Mouse (Mus musculus) hindbrain, embryonic 15.5 days (tissue): ENCODE measurements at regions not wholly inside any gene's neighbourhood (a gene's known extent, or its start where the extent isn't known, plus 50 kb on each side); places are given as distances from the start of the nearest gene placed in this dataset.

Experiments used
- ATAC-seq: fragments of 200-750 bp; cut with Nextera tagmentation; 2 replicates; pipeline ENCODE4 v1.8.0; 2017; ENCODE audit warnings: low read depth, moderate number of reproducible peaks, moderate TSS enrichment; ENCODE audit not compliant: low FRiP score
- H3K27ac ChIP-seq: fragments of 300-500 bp; sonication (generic); replicated peaks from 2 replicates; pipeline ENCODE4 v1.5.1; 2015; ENCODE audit warnings: mild to moderate bottlenecking, inconsistent platforms
- H3K27me3 ChIP-seq: fragments of 300-500 bp; sonication (generic); 2 replicates; pipeline ENCODE4 v1.6.1; 2015; ENCODE audit warnings: control low read depth, inconsistent platforms
- H3K36me3 ChIP-seq: fragments of 300-500 bp; sonication (generic); 2 replicates; pipeline ENCODE4 v1.6.1; 2015; ENCODE audit warnings: control low read depth, inconsistent platforms
- H3K4me1 ChIP-seq: fragments of 300-500 bp; sonication (generic); replicated peaks from 2 replicates; pipeline ENCODE4 v1.6.1; 2015; ENCODE audit warnings: control low read depth, inconsistent platforms
- H3K4me2 ChIP-seq: fragments of 300-500 bp; sonication (generic); 2 replicates; pipeline ENCODE4 v1.6.1; 2015; ENCODE audit warnings: moderate library complexity, mild to moderate bottlenecking, inconsistent platforms
- H3K4me3 ChIP-seq: fragments of 300-500 bp; sonication (generic); 2 replicates; pipeline ENCODE4 v1.5.1; 2015; ENCODE audit warnings: mild to moderate bottlenecking, inconsistent platforms
- H3K9ac ChIP-seq: fragments of 300-500 bp; sonication (generic); 2 replicates; pipeline ENCODE4 v1.6.1; 2015; ENCODE audit warnings: inconsistent platforms
- H3K9me3 ChIP-seq: fragments of 300-500 bp; sonication (generic); 2 replicates; pipeline ENCODE4 v1.6.1; 2016; ENCODE audit warnings: control low read depth, inconsistent platforms
- WGBS: fragments of 180-500 bp; shearing (Covaris S2); methylation state at CpG from one replicate; pipeline ENCODE4 v1.1.7; 2015; 5-methylcytosine and 5-hydroxymethylcytosine counted together

DNA sequence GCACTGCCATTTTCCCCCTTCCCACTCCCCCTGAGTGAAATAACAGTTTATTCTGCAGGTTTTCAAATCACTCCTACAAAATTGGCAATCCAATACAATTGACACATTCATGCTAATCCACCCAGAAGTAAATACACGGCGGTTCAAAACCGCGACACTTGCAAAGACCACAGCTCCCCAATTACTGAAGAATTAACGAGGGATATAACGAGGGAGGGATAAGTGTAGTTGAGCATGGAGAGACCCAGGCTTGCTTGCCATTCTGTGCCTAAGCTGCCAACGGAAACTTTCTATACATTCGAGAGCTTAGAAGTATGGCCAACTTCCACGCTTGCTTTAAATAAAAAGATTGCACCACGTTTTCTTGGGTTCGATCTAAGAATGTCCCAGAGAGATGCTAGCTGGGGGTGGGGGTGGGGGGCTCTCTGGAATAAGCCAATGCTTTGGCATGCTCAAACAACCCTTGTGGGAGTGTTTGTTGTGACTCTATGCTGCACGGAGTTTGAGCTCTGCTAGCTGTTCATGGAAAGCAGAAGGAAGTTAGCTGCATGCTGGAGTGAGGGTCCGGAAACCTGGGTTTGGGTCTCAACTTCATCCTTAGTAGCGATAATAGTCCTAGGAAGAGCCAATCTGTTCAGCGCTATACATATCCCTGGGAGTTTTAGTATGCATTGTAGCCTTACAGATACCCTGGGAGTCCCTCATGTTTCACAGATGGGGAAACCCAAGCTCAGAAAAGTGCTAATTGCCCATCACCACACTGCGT, 98.9 kb upstream of the Nrbf2 start:
- WGBS: 81% methylated on average over 16 of the region's 16 CpGs
- no peak for ATAC-seq
- no peaks in the 10 kb centered on the region for H3K4me1 ChIP-seq
- H3K27me3 ChIP-seq: no peaks in the 10 kb centered on the region
- no peak overlapping the region for H3K4me2 ChIP-seq
- H3K4me3 ChIP-seq: no peak overlapping the region
- no peaks in the 10 kb centered on the region for H3K36me3 ChIP-seq
- H3K9ac ChIP-seq: no peak overlapping the region
- no peaks in the 10 kb centered on the region for H3K9me3 ChIP-seq
- no peak overlapping the region for H3K27ac ChIP-seq

DNA sequence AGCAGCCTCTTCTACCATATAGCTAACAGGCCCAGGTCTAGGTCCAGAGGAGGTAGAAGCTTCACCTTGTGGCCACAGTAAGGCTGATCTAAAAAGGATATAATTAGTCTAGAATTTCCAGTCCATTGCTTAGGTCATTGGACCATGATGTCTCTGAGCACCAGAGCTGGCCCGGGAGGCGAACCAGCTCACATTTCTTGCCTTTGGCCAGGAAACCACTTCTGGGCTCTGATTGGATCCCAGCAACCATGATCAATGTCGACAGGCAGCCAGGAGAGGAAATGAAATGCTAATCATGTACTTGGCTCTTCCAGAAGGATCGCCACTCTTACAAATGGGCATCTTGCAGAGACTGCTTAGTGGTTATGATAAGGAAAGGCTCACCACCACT, 99.5 kb upstream of the Nrbf2 start:
- 58% methylated on average over 4 of the region's 4 CpGs for WGBS
- no peak for ATAC-seq
- Histone ChIP-seq H3K36me3 (no peaks in the 10 kb centered on the region), H3K4me2 (no peak overlapping the region), H3K27ac (no peak overlapping the region), H3K9me3 (no peaks in the 10 kb centered on the region), H3K27me3 (no peaks in the 10 kb centered on the region), H3K4me3 (no peak overlapping the region), H3K9ac (no peak overlapping the region), H3K4me1 (no peaks in the 10 kb centered on the region)

DNA sequence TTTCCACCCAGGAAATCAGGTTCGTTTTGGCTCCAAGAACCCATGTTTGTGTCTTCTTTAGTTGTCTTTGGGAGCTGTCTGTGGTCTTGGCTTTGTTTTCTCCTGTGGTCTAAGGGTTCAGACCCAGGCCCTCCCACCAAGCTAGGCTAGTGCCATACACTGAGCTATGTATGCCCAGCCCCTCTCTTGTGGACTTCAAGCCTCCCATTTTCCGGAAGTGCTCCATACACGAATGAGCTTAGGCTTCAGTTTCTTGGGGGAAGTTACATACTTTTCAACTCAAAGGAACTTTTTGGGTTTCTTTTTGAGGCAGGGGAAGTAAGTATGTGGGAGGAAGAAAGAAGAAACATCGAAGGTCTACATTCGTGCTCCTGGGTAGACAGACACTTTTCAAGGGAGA, 100.9 kb upstream of the Nrbf2 start:
- no peak overlapping the region for H3K27ac ChIP-seq
- no peaks in the 10 kb centered on the region for H3K36me3 ChIP-seq
- ATAC-seq: no peak
- H3K4me1 ChIP-seq: no peaks in the 10 kb centered on the region
- no peaks in the 10 kb centered on the region for H3K9me3 ChIP-seq
- no peak overlapping the region for H3K4me2 ChIP-seq
- 88% methylated on average over 5 of the region's 5 CpGs for WGBS
- no peak overlapping the region for H3K4me3 ChIP-seq
- no peak overlapping the region for H3K9ac ChIP-seq
- H3K27me3 ChIP-seq: no peaks in the 10 kb centered on the region

DNA sequence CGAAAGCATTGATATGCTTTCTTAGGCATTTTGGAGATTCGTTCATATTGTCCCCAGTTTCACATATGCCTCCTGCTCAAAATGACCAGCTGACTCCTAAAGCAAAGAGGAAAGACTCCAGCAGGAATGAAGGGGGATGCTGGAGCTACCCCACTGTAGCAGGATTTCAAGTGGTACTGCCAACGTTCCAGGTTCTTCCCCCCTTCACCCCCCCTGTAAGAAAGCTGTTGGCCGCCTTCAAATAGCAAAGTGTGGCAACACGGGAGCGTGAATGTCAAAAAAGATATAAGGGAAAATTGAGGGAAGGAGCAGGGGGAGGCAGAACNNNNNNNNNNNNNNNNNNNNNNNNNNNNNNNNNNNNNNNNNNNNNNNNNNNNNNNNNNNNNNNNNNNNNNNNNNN, 103.7 kb upstream of the Nrbf2 start:
- Histone ChIP-seq H3K4me1 (0 out of 2 replicates have a peak, but pooled peaks cover 6% of the 10 kb centered on the region), H3K36me3 (no peaks in the 10 kb centered on the region), H3K9me3 (no peaks in the 10 kb centered on the region), H3K4me2 (no peak overlapping the region), H3K9ac (no peak overlapping the region), H3K27ac (no peak overlapping the region), H3K4me3 (no peak overlapping the region), H3K27me3 (no peaks in the 10 kb centered on the region)
- no peak for ATAC-seq
- WGBS: 48% methylated on average over 6 of the region's 6 CpGs

DNA sequence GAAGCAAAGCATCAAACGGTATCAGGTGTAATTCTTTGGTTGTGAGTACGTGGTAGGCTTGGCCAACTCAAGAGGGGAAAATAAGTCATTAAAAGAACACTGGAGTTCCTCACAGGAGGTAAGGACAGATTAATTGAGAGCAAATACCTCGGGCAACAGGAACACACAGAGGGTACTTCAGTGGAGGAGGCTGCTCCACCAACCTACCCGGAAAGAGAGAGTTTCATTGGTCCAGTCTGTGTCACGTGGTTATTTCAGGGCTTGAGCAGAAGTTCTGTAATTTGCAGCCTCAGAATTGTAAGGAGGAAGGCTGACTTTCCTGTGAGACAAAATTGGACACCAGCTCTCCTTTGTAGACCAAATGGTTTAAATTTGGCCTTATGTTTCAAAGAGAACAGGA, 115.3 kb upstream of the Nrbf2 start:
- ATAC-seq: no peak
- 75% methylated on average over 5 of the region's 5 CpGs for WGBS

DNA sequence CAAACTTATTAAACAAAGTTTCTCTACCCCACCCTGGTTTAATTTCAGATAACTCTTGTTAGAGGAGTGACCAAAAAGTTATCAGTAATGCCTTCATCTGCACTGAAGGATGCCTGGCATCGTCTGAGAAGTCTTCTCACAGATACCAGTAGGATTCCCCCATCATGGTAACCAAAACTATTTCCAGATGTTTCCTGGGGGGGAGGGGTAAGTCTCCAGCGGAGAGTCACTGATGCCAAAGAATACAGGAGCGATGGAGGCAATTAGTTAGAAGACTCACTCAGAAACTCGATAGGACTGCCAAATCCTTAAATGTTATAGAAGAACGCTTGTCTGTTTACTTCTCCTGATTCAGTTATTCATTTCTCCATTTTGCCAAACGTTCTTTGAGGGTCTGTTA, 116.3 kb upstream of the Nrbf2 start:
- Histone ChIP-seq H3K9me3 (no peaks in the 10 kb centered on the region), H3K27me3 (no peaks in the 10 kb centered on the region), H3K4me3 (no peak overlapping the region), H3K9ac (no peak overlapping the region), H3K36me3 (no peaks in the 10 kb centered on the region), H3K4me2 (no peak overlapping the region), H3K4me1 (no peaks in the 10 kb centered on the region), H3K27ac (no peak overlapping the region)
- 79% methylated on average over 6 of the region's 6 CpGs for WGBS
- ATAC-seq: no peak

More for the DNA sequence above, 115.3 kb upstream of the Nrbf2 start:
- Histone ChIP-seq H3K27ac (no peak overlapping the region), H3K27me3 (no peaks in the 10 kb centered on the region), H3K4me1 (no peaks in the 10 kb centered on the region), H3K9ac (no peak overlapping the region), H3K9me3 (no peaks in the 10 kb centered on the region), H3K4me2 (no peak overlapping the region), H3K36me3 (no peaks in the 10 kb centered on the region), H3K4me3 (no peak overlapping the region)

DNA sequence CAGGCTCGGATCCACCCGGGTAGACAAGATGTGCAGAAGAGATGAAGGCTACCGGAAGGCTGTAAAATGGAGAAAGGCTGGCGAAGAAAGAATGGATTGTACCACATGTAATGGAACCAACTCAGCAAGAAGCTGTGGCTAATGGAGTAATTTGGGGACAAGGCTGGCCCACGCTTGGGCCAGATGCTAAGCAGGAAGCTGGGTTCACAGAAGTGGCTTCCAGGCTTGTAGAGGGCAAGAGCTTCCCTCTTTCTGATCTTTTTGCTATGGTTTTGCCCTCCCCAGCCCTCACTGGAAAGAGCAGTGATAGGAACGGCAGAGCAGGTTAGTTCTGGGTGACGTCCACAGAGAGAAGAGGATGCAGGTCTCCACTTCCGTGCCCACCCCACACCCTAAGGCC, 117.7 kb upstream of the Egr2 start:
- no peak overlapping the region for H3K4me2 ChIP-seq
- H3K4me1 ChIP-seq: no peaks in the 10 kb centered on the region
- WGBS: 92% methylated on average over 8 of the region's 8 CpGs
- no peak for ATAC-seq
- no peaks in the 10 kb centered on the region for H3K36me3 ChIP-seq
- no peaks in the 10 kb centered on the region for H3K9me3 ChIP-seq
- H3K9ac ChIP-seq: no peak overlapping the region
- H3K27me3 ChIP-seq: no peaks in the 10 kb centered on the region
- no peak overlapping the region for H3K27ac ChIP-seq
- H3K4me3 ChIP-seq: no peak overlapping the region

DNA sequence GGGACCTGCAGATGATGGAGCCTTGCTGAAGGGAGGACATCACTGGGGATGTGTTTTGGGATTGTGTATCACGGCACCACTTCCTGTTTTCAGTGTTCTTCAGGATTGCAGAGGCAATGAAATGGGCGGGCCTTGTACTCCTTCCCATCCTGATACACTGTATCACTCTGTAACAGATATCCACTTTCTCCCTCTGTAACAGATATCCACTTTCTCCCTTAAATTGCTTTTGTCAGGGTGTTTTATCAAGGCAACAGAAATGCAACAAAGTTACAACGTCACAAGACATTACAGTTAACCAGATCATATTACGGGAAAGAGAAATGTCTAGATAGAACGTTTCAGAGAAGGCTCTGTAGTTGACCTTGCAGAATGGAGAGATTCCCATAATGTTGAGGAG, 114.5 kb upstream of the Egr2 start:
- ATAC-seq: no peak
- H3K4me1 ChIP-seq: no peaks in the 10 kb centered on the region
- 93% methylated on average over 5 of the region's 5 CpGs for WGBS
- no peak overlapping the region for H3K4me2 ChIP-seq
- no peaks in the 10 kb centered on the region for H3K27me3 ChIP-seq
- H3K36me3 ChIP-seq: no peaks in the 10 kb centered on the region
- no peak overlapping the region for H3K4me3 ChIP-seq
- no peaks in the 10 kb centered on the region for H3K9me3 ChIP-seq
- no peak overlapping the region for H3K9ac ChIP-seq
- no peak overlapping the region for H3K27ac ChIP-seq

DNA sequence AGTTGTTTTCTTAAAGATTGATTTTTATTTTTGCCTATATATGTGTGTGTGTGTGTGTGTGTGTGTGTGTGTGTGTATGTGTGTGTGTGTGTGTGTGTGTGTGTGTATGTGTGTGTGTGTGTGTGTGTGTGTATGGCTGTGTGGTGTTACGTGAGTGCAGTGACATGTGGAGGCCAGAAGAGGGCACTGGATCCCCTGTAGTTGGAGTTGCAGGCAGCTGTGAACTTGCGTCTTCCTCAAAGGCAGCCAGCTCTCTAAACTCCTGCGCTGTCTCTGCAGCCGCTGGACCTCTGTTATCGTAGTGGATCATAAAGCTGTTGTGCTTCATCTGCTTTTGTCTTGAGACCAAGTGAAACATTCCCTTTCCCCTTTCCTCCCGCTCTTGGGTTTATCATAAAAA, 109.9 kb upstream of the Egr2 start:
- Histone ChIP-seq H3K27me3 (no peaks in the 10 kb centered on the region), H3K9me3 (no peaks in the 10 kb centered on the region), H3K27ac (no peak overlapping the region), H3K4me1 (no peaks in the 10 kb centered on the region), H3K4me2 (no peak overlapping the region), H3K9ac (no peak overlapping the region), H3K36me3 (no peaks in the 10 kb centered on the region), H3K4me3 (no peak overlapping the region)
- ATAC-seq: no peak
- 99% methylated on average over 6 of the region's 6 CpGs for whole genome bisulfite sequencing

DNA sequence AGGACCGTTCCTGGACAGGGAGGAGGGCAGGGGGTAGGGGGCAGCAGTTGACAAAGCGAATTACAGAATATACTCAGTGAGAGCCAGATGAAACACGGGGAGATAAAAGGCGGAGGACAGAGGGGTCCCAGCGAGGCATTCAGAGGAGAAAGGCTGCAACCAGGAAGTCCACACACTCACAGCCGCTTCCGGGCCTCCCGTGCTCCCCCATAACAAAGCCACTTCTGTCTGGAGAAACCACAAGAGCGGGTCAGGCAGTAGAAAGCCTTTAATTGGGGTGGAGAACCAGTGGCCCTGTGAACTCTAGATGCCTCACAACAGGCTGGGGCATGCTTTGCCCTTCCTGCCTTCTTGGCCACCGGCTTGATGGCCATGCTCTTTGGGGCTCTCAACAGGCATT, 108.1 kb upstream of the Egr2 start:
- Histone ChIP-seq H3K9me3 (no peaks in the 10 kb centered on the region), H3K27ac (no peak overlapping the region), H3K9ac (no peak overlapping the region), H3K27me3 (no peaks in the 10 kb centered on the region), H3K4me3 (no peak overlapping the region), H3K36me3 (no peaks in the 10 kb centered on the region), H3K4me2 (no peak overlapping the region), H3K4me1 (no peaks in the 10 kb centered on the region)
- WGBS: 26% methylated on average over 10 of the region's 10 CpGs
- no peak for ATAC-seq

DNA sequence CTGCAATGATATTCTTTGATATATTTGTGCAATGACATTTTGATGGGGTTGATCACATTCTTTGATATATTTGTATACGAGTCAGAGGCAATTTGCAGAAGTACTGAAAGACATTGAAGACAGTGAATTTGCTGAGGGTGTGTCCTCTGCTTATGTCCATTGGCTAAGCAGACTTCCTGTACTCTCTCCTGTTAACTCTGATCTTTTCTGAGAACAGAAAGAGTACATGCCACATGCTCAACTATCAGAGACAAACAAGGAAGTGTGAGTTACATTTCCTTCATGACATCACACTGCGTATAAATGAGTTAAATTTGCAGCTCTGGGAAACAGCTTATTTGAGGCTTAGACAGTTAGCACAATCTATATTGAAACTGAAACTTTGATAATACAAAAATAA, 104.5 kb upstream of the Egr2 start:
- no peak overlapping the region for H3K4me2 ChIP-seq
- H3K9ac ChIP-seq: no peak overlapping the region
- H3K9me3 ChIP-seq: no peaks in the 10 kb centered on the region
- H3K36me3 ChIP-seq: no peaks in the 10 kb centered on the region
- H3K4me1 ChIP-seq: no peaks in the 10 kb centered on the region
- WGBS: 93% methylated on average over 2 of the region's 2 CpGs
- H3K27me3 ChIP-seq: no peaks in the 10 kb centered on the region
- H3K27ac ChIP-seq: no peak overlapping the region
- no peak for ATAC-seq
- H3K4me3 ChIP-seq: no peak overlapping the region

DNA sequence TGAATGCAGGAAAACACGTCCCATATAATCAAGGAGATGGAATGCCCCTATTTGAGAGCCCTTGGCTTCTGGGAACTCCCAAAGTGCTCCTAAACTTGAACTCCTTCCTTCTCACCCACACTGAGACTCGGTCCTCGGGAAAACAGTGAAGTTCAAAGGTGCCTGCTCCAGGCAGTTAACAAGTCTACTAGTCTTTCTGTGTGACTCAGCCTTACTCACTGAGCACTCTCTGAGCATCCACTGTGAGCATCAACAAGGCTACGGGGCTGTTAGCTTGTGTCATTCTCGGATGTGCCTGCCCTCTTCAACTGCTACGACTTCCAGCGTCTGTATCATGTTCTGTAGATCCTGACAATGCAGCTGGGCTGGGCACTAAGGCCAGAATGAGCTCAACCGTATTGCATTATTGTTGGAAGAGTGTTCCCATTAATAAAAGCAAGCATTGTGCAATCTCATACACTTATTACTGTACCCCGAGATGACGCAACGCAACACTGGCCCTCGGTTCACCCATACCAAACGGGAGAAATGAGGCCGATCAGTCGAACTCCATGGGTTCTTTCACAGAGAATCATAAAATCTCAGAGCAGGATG, 96.1 kb upstream of the Egr2 start:
- no peak overlapping the region for H3K27ac ChIP-seq
- no peak overlapping the region for H3K9ac ChIP-seq
- no peaks in the 10 kb centered on the region for H3K9me3 ChIP-seq
- 91% methylated on average over 15 of the region's 15 CpGs for WGBS
- no peak for ATAC-seq
- H3K27me3 ChIP-seq: no peaks in the 10 kb centered on the region
- no peaks in the 10 kb centered on the region for H3K4me1 ChIP-seq
- no peak overlapping the region for H3K4me2 ChIP-seq
- H3K4me3 ChIP-seq: no peak overlapping the region
- no peaks in the 10 kb centered on the region for H3K36me3 ChIP-seq

DNA sequence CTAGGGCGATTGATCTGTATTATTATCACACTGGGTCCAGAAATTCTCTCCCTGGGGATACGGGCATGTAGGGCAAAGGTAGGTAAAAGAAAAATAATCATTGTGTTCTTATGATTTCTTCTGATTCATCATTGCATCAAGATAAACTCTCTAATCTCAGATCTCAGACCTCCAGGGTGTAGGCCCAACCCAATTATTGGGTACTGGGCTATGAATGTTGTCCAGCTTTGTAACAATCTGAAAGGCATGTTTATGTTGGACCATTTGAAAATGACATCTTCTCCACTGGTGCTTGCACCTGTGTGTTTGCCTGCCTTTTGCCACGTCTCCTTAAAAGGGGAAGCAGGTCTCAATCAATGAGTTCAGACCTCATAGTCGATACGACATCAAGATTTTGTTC, 95.4 kb upstream of the Egr2 start:
- ATAC-seq: no peak

More for the DNA sequence above, 95.4 kb upstream of the Egr2 start:
- 93% methylated on average over 5 of the region's 5 CpGs for WGBS
- H3K4me3 ChIP-seq: no peak overlapping the region
- H3K27ac ChIP-seq: no peak overlapping the region
- no peaks in the 10 kb centered on the region for H3K9me3 ChIP-seq
- H3K4me1 ChIP-seq: no peaks in the 10 kb centered on the region
- H3K27me3 ChIP-seq: no peaks in the 10 kb centered on the region
- H3K9ac ChIP-seq: no peak overlapping the region
- no peaks in the 10 kb centered on the region for H3K36me3 ChIP-seq
- H3K4me2 ChIP-seq: no peak overlapping the region
